Mouse (Mus musculus) WW6 (cell line): ENCODE data around the gene Degs1.

Experiments used
- DNase-seq: peaks from one replicate; pipeline ENCODE4 v3.0.0-alpha.2; 2013; ENCODE audit warnings: low read depth, low spot score

Gene Degs1

GRCm38 (mm10) chr1:182280577-182280976 lies 2.0 kb downstream of the Degs1 start:
- no peak for DNase-seq

DNA sequence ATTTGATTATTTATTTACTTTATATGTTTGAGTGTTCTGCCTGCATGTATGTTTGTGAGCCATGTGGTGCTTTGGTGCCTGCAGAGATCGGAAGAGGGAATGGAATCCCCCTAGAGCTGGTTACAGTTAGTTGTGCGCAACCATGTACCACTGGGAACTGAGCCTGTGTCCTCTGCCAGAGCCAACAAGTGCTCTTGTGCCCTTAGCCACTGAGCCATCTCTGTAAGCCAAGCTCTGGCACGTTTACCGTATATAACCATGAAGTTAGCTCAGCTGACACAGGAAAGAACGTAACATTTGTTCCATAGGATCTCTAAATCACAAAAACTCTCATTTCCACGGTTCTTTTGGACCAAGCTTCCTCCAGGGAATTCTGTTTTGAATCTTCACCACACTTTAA lies 2.6 kb downstream of the Degs1 start:
- no peak for DNase-seq

DNA sequence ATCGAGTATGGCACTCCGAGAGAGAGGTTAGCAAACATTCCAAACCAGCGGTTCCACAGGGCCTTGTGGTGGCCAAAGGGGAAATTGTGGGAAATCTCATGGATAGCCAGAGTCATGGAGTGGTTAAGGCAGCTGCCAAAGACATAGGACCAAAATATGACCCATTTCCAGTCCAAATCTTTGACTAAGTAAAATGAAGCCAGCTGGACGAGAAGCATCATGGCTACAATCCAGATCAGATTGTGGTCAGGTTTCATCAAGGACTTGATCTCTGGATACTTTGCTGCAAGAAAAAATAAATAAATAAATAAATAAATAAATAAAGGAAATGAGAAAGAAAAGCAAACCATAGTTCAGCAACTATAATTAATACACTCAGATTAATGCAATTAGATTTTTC lies 3.2 kb downstream of the Degs1 start:
- DNase-seq = no peak

GRCm38 (mm10) chr1:182275109-182275508 lies 7.5 kb downstream of the Degs1 start:
- DNase-seq = no peak

DNA sequence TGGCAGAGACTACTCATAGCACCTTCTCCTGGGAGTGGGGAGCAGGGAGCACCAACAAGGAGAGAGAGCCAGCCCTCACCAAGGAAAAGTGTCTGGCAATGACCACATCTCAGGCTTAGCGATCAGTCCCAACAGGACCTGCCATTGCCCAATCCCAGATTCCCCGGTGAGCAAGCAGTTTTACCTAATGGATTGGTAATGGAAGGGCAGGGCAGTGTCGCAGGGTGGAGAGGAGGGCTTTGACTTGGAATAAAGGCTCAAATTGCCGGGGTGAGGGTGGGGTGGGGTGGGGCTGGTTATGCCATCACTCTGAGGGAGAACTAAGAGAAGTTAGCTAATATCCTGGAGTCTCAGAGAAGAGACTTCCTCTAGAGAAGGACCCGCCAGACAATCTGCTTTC lies 11.0 kb downstream of the Degs1 start:
- DNase-seq = no peak

GRCm38 (mm10) chr1:182271130-182271529 lies 11.5 kb downstream of the Degs1 start:
- DNase-seq = no peak

DNA sequence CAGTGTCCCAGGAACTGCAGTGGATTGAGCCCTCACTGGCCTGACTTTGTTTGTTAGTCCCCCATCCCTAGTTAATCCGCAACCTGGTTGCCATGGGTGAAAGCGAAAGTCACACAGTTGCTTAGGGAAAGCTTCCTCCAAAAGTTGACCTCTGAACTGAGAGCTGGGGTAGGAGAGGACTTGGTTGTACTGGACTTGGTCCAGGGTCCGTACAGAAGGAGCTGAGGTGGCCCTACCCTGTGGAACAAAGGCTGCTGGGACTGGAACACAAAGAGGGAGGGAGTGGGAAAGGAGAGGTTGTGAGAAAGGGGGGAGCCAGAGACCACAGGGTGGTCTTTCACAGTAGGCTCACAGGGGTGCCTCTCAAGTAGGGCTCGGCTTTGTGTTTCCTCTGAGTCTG lies 14.3 kb downstream of the Degs1 start:
- no peak for DNase-seq

- no peak for DNase-seq
These were observed 16.5 kb downstream of the Degs1 start for GRCm38 (mm10) chr1:182266028-182266525.

DNA sequence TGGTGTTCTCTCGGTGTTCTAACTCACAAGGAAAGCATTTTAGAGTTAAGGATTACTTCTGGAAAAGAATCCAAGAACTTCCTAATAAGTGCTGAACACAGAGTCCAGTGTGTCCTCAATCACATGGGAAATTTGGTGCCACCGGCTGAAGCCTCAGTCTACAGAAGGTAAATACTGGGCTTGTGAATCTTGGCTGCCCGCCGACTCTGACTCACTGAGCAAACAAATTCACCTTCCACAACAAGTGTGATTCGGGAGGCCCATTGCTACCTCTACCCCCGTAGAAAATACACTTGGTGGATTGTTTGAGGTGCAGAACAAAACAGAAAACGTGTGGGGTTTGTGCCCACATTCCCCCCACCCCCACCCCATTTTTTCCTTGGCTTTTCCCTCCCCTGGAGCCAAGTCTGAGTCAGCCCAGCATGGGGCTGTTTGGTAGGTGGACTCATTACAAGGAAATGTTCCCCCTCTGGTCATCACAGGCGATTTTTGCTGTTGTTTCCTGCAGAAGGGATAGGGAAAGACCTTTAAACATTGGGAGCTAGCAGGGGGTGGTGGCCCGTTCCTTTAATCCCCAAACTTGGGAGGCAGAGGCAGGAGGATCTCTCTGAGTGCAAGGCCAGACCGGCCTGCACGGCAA lies 26.4 kb downstream of the Degs1 start:
- no peak for DNase-seq

GRCm38 (mm10) chr1:182255031-182255430 lies 27.6 kb downstream of the Degs1 start:
- no peak for DNase-seq

DNA sequence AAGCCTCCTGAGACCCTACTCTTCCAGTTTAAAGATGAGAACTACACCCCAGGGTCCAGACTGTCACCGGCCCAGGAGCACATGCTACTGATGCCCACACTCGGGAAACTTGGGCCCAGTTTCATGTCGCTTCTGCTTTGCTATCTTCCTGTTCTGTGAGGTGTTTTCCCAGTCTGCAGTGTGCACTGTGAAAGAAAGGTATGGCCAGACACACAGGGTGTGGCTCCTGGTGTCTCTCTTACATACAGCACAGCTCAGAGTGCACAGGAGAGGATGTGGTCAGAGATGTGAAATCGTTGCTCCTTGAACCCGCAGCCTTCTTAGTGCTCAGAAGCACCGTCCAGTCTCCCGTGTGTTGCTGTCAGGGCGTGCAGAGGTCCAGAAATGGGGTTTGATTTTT lies 28.0 kb downstream of the Degs1 start:
- DNase-seq = no peak

- DNase-seq = no peak
These were observed 28.7 kb downstream of the Degs1 start for GRCm38 (mm10) chr1:182253756-182254534.

- no peak for DNase-seq
These were observed 30.0 kb downstream of the Degs1 start for GRCm38 (mm10) chr1:182252534-182253171.

DNA sequence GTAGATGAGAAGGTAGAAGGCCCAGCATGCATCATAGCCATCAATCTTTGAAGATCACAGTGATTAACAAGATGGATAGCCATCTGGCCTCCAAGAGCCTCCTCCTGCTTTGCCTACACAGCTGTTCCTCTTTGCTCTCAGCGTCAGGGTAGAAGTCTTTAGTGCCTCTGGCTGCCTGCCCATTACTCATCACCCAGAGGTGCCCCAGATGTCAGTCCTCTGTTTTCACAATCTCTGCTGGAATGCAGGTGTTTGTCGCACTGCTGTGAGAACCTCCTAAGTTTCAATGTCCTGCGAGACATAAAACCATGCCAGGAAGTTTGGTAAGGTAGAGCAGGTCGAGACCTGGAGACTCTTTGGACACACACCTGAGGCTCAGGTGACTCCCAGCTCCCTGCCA lies 31.9 kb downstream of the Degs1 start:
- DNase-seq = no peak

GRCm38 (mm10) chr1:182249298-182249697 lies 33.3 kb downstream of the Degs1 start:
- no peak for DNase-seq

GRCm38 (mm10) chr1:182245003-182245402 lies 37.6 kb downstream of the Degs1 start:
- no peak for DNase-seq

- no peak for DNase-seq
These were observed 44.4 kb downstream of the Degs1 start for GRCm38 (mm10) chr1:182238056-182238703.

DNA sequence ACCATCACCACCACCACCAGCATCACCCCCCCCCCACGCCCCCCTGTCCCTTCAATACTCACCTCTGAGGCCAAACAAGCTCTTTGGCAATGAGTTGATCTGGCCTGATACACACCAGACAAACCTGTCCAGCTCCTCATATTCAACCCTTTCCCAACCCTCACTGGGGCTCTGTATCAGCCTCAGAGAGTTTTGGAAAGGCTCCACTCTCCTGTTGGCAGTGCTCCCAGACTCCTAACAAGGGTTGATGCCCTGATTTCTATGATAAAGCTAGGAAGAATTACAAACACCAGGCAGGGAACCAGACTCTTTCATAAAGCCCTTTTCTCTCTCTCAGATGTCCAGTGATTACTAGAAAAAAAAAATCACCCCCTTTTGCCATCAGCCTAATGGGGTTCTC lies 45.2 kb downstream of the Degs1 start:
- DNase-seq = no peak

DNA sequence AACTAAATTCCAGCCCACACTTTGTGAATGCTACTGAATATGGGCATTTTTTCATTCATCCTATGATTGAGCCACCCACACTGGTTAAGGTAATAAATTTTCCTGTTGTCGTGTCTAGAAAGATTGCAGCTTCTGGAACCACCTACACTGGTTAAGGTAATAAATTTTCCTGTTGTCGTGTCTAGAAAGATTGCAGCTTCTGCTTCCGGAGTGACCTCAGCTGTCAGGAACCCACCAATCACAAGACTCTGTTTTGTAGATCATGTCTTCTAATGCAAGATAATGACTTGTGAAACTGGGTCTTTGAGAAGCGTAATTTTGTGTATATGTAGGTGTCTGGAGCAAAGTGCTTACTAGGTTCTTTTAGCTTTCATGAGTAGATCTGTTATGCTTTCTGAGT lies 47.4 kb downstream of the Degs1 start:
- no peak for DNase-seq

- DNase-seq = no peak
These were observed 53.2 kb downstream of the Degs1 start for GRCm38 (mm10) chr1:182229381-182229780.

- DNase-seq = no peak
These were observed 55.3 kb downstream of the Degs1 start for GRCm38 (mm10) chr1:182227141-182227963.
